7 mouse cellular contexts compared by ENCODE assay signal in genomic region chr11:87452779-87453178, GRCm38 (mm10). TPM values are rescaled to one million over a fixed set of nuclear protein-coding genes. Genes with fewer than 3 reads are reported as not detected.
A peak's percentile ranks its signal among the peaks of the same experiment; 100 is the strongest.
DNase-seq lines count a peak whose midpoint lies in the region; ATAC-seq and TF ChIP-seq lines count a peak whose summit lies in the region.
"Not testable (repeated sequence)": the region's sequence is repeated elsewhere in the genome, so short reads cannot be mapped to it uniquely, and the experiment has no call there.

No protein-coding gene starts in this region.

- H3K4me2 ChIP-seq in hindbrain, embryonic 12.5 days (replicated peaks); lung, embryonic 14.5 days: not testable (repeated sequence)
- H3K4me2 ChIP-seq in kidney, embryonic 16.5 days (replicated peaks; ENCODE audit: low read depth, low read length): peak overlapping the region; percentile 23; the same call in 1 of the 2 replicates
- H3K4me2 ChIP-seq in limb, embryonic 13.5 days (replicated peaks): peak overlapping the region; percentile 38

- not testable (repeated sequence) for TF ChIP-seq CTCF in E14TG2a.4 (conservative IDR thresholded peaks at IDR 0.05; ENCODE audit: low read length); lung, embryonic 14.5 days (IDR thresholded peaks at IDR 0.05; ENCODE audit: low read depth)

- H3K9ac ChIP-seq in hindbrain, embryonic 12.5 days: 0 out of 2 replicates have a peak overlapping the region, but pooled peaks have one; percentile 1
- H3K9ac ChIP-seq in kidney, embryonic 16.5 days (replicated peaks; ENCODE audit: low read length); limb, embryonic 13.5 days; lung, embryonic 14.5 days: not testable (repeated sequence)

- 75% methylated on average over 8 of the region's 8 CpGs for WGBS in embryonic facial prominence, embryonic 10.5 days
- WGBS in heart, embryonic 10.5 days: 74% methylated on average over 8 of the region's 8 CpGs
- 75% methylated on average over 8 of the region's 8 CpGs for WGBS in hindbrain, embryonic 12.5 days
- WGBS in kidney, embryonic 16.5 days: 62% methylated on average over 6 of the region's 8 CpGs
- 69% methylated on average over 8 of the region's 8 CpGs for WGBS in limb, embryonic 13.5 days
- WGBS in lung, embryonic 14.5 days: 65% methylated on average over 6 of the region's 8 CpGs

- peak overlapping the region; percentile 61 for H3K4me3 ChIP-seq in E14TG2a.4 (replicated peaks; ENCODE audit: low read length)
- H3K4me3 ChIP-seq in embryonic facial prominence, embryonic 10.5 days; heart, embryonic 10.5 days; hindbrain, embryonic 12.5 days; kidney, embryonic 16.5 days (ENCODE audit: low read length); limb, embryonic 13.5 days; lung, embryonic 14.5 days (ENCODE audit: low read depth, low read length): not testable (repeated sequence)

- ATAC-seq in hindbrain, embryonic 12.5 days (ENCODE audit: low FRiP score); kidney, embryonic 16.5 days (ENCODE audit: low FRiP score, low TSS enrichment); limb, embryonic 13.5 days (ENCODE audit: low FRiP score, low read depth); lung, embryonic 14.5 days (ENCODE audit: insufficient read depth): not testable (repeated sequence)

- peak overlapping the region; percentile 55; the same call in 1 of the 2 replicates for H3K27ac ChIP-seq in embryonic facial prominence, embryonic 10.5 days (replicated peaks)
- H3K27ac ChIP-seq in heart, embryonic 10.5 days: 0 out of 2 replicates have a peak overlapping the region, but pooled peaks have one; percentile 48
- H3K27ac ChIP-seq in hindbrain, embryonic 12.5 days; limb, embryonic 13.5 days: not testable (repeated sequence)
- H3K27ac ChIP-seq in kidney, embryonic 16.5 days (ENCODE audit: low read length): peak overlapping the region; percentile 15; the same call in 1 of the 2 replicates
- 0 out of 2 replicates have a peak overlapping the region, but pooled peaks have one; percentile 26 for H3K27ac ChIP-seq in lung, embryonic 14.5 days (ENCODE audit: low read depth)

- not testable (repeated sequence) for H3K9me3 ChIP-seq in E14TG2a.4 (ENCODE audit: low read length); embryonic facial prominence, embryonic 10.5 days; heart, embryonic 10.5 days; hindbrain, embryonic 12.5 days (replicated peaks); kidney, embryonic 16.5 days (ENCODE audit: low read length); limb, embryonic 13.5 days; lung, embryonic 14.5 days (ENCODE audit: low read depth, low read length)

- peaks cover 32% of the 10 kb centered on the region for H3K4me1 ChIP-seq in E14TG2a.4 (replicated peaks; ENCODE audit: low read depth, low read length)
- peaks cover 14% of the 10 kb centered on the region for H3K4me1 ChIP-seq in embryonic facial prominence, embryonic 10.5 days
- H3K4me1 ChIP-seq in heart, embryonic 10.5 days: peaks cover 11% of the 10 kb centered on the region
- not testable (repeated sequence) for H3K4me1 ChIP-seq in hindbrain, embryonic 12.5 days; lung, embryonic 14.5 days (ENCODE audit: insufficient read depth)
- H3K4me1 ChIP-seq in kidney, embryonic 16.5 days (ENCODE audit: insufficient read depth, low read length): peaks cover 12% of the 10 kb centered on the region
- peaks cover 12% of the 10 kb centered on the region for H3K4me1 ChIP-seq in limb, embryonic 13.5 days

- not testable (repeated sequence) for H3K27me3 ChIP-seq in E14TG2a.4 (ENCODE audit: insufficient read depth, low read length); embryonic facial prominence, embryonic 10.5 days (replicated peaks; ENCODE audit: low read depth, poor library complexity, severe bottlenecking); heart, embryonic 10.5 days (ENCODE audit: insufficient read depth, poor library complexity, severe bottlenecking); hindbrain, embryonic 12.5 days; kidney, embryonic 16.5 days (ENCODE audit: insufficient read depth, low read length); limb, embryonic 13.5 days; lung, embryonic 14.5 days (ENCODE audit: insufficient read depth, low read length)

- not testable (repeated sequence) for DNase-seq in embryonic facial prominence, embryonic 10.5 days (ENCODE audit: low spot score); heart, embryonic 10.5 days (ENCODE audit: low spot score); lung, embryonic 14.5 days

- H3K36me3 ChIP-seq in E14TG2a.4 (ENCODE audit: insufficient read depth, low read length); embryonic facial prominence, embryonic 10.5 days (replicated peaks); heart, embryonic 10.5 days; hindbrain, embryonic 12.5 days; kidney, embryonic 16.5 days (ENCODE audit: insufficient read depth, low read length); limb, embryonic 13.5 days; lung, embryonic 14.5 days (ENCODE audit: insufficient read depth): not testable (repeated sequence)

RNA-seq across cellular contexts. Expression of gene Tex14, which starts 47.9 kb away (rescaled TPM):
- 0.50 TPM in 1 of 2 replicates, not detected in the other for polyA plus RNA-seq in embryonic facial prominence, embryonic 10.5 days (2016; fragmentation: Nextera tagmentation; extraction: Ambion mirVana)
- 0.22 and 0.31 TPM in 2 replicates for polyA plus RNA-seq in heart, embryonic 10.5 days (2016; fragmentation: Nextera tagmentation; extraction: Ambion mirVana)
- polyA plus RNA-seq in hindbrain, embryonic 12.5 days (2016; fragmentation: Nextera tagmentation; extraction: Ambion mirVana): 0.10 and 0.38 TPM in 2 replicates
- polyA plus RNA-seq in kidney, embryonic 16.5 days (2015; fragmentation: Nextera tagmentation; extraction: Ambion mirVana): 0.31 and 0.76 TPM in 2 replicates
- 0.93 and 1.3 TPM in 2 replicates for polyA plus RNA-seq in limb, embryonic 13.5 days (2015; fragmentation: Nextera tagmentation; extraction: Ambion mirVana)
- polyA plus RNA-seq in lung, embryonic 14.5 days (2014; fragmentation: Nextera tagmentation; extraction: Ambion mirVana): 0.21 and 0.72 TPM in 2 replicates

RNA-seq across cellular contexts. Expression of gene Rad51c, which starts 48.0 kb away (rescaled TPM):
- polyA plus RNA-seq in embryonic facial prominence, embryonic 10.5 days (2016; fragmentation: Nextera tagmentation; extraction: Ambion mirVana): 11.5 and 11.9 TPM in 2 replicates
- 11.2 and 12.1 TPM in 2 replicates for polyA plus RNA-seq in heart, embryonic 10.5 days (2016; fragmentation: Nextera tagmentation; extraction: Ambion mirVana)
- polyA plus RNA-seq in hindbrain, embryonic 12.5 days (2016; fragmentation: Nextera tagmentation; extraction: Ambion mirVana): 8.6 and 10.1 TPM in 2 replicates
- polyA plus RNA-seq in kidney, embryonic 16.5 days (2015; fragmentation: Nextera tagmentation; extraction: Ambion mirVana): 7.9 and 8.7 TPM in 2 replicates
- polyA plus RNA-seq in limb, embryonic 13.5 days (2015; fragmentation: Nextera tagmentation; extraction: Ambion mirVana): 10.0 and 10.2 TPM in 2 replicates
- 9.9 and 11.0 TPM in 2 replicates for polyA plus RNA-seq in lung, embryonic 14.5 days (2014; fragmentation: Nextera tagmentation; extraction: Ambion mirVana)
